Mouse (Mus musculus): ENCODE results near the gene Hc. TPM values are rescaled to one million over a fixed set of nuclear protein-coding genes. Genes with fewer than 3 reads are reported as not detected.

Gene Hc
- polyA plus RNA-seq, 1 experiment from 2014 or later: 0.32 TPM

DNA sequence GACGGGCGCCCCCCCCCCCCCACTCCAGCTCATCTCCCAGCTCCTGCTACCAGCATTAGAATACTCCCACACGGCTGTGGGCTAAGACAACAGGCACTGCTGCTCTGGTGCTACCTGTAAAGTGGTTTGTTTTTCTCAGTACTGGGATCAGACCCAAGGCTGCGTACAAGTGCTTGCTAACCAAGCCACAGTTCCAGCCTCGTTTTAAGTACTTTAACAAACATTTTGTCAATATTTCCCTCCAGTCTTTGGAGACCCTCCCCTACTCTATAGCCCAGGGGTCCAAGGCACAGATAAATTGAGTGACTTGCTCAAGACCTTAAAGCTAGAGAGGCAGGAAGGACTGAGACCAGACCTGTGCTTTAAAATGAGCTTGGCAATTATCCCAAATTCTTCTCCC is 100.8 kb downstream of the Hc start:
- Histone ChIP-seq H3K9me3 (no peaks in the 10 kb centered on the region), H3K4me3 (no peak overlapping the region), H3K4me2 (no peak overlapping the region), H3K27ac (no peak overlapping the region), H3K4me1 (peaks cover 18% of the 10 kb centered on the region), H3K27me3 (0 out of 2 replicates have a peak, but pooled peaks cover 3% of the 10 kb centered on the region), H3K36me3 (no peaks in the 10 kb centered on the region), H3K9ac (no peak overlapping the region)
- 68% methylated on average over 4 of the region's 5 CpGs for WGBS
- no peak for ATAC-seq (ENCODE audit: insufficient number of reproducible peaks, low FRiP score, low TSS enrichment, low read depth)

- 0 out of 2 replicates have a peak, but pooled peaks cover 3% of the 10 kb centered on the region for H3K27me3 ChIP-seq
- WGBS: 79% methylated on average over 7 of the region's 7 CpGs
- H3K4me2 ChIP-seq: no peak overlapping the region
- peaks cover 15% of the 10 kb centered on the region for H3K4me1 ChIP-seq
- no peak for ATAC-seq (ENCODE audit: insufficient number of reproducible peaks, low FRiP score, low TSS enrichment, low read depth)
- H3K36me3 ChIP-seq: no peaks in the 10 kb centered on the region
- no peaks in the 10 kb centered on the region for H3K9me3 ChIP-seq
- no peak overlapping the region for H3K27ac ChIP-seq
- no peak overlapping the region for H3K4me3 ChIP-seq
- H3K9ac ChIP-seq: no peak overlapping the region
These were observed 102.7 kb downstream of the Hc start for GRCm38 (mm10) chr2:34958582-34958981.

DNA sequence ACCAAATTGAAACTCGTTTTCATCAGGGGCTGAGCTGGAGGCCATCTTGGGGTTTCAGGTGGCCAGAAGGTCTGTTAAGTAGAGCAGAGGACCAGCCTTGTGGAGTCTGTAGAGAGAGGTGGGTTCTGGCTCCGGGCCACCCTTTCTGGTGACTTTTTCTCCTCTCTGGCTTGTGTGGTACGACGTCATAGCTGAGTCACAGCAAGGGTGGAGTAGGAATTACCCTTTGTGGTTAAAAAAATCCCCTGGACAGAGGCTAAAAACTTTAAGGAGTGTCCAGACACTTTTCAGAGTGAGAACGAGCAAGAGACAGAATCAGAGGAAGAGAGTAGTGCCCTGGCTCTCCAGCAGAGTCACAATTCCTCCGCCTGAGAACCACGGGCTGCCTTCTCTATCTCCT is 103.2 kb downstream of the Hc start:
- Histone ChIP-seq H3K9me3 (no peaks in the 10 kb centered on the region), H3K4me2 (no peak overlapping the region), H3K27me3 (0 out of 2 replicates have a peak, but pooled peaks cover 3% of the 10 kb centered on the region), H3K36me3 (no peaks in the 10 kb centered on the region), H3K4me3 (no peak overlapping the region), H3K9ac (no peak overlapping the region), H3K27ac (no peak overlapping the region), H3K4me1 (peaks cover 12% of the 10 kb centered on the region)
- WGBS: 65% methylated on average over 7 of the region's 7 CpGs
- no peak for ATAC-seq (ENCODE audit: insufficient number of reproducible peaks, low FRiP score, low TSS enrichment, low read depth)

- H3K36me3 ChIP-seq: no peaks in the 10 kb centered on the region
- H3K4me2 ChIP-seq: no peak overlapping the region
- no peak overlapping the region for H3K27ac ChIP-seq
- WGBS: 52% methylated on average over 1 of the region's 1 CpGs
- no peaks in the 10 kb centered on the region for H3K9me3 ChIP-seq
- H3K9ac ChIP-seq: no peak overlapping the region
- no peak for ATAC-seq (ENCODE audit: insufficient number of reproducible peaks, low FRiP score, low TSS enrichment, low read depth)
- H3K4me3 ChIP-seq: no peak overlapping the region
- H3K4me1 ChIP-seq: peaks cover 12% of the 10 kb centered on the region
- 0 out of 2 replicates have a peak, but pooled peaks cover 3% of the 10 kb centered on the region for H3K27me3 ChIP-seq
These were observed 103.8 kb downstream of the Hc start for GRCm38 (mm10) chr2:34957405-34957804.

- H3K4me2 ChIP-seq: no peak overlapping the region
- H3K36me3 ChIP-seq: no peaks in the 10 kb centered on the region
- WGBS: 57% methylated on average over 5 of the region's 5 CpGs
- ATAC-seq (ENCODE audit: insufficient number of reproducible peaks, low FRiP score, low TSS enrichment, low read depth): no peak
- H3K27ac ChIP-seq: no peak overlapping the region
- no peak overlapping the region for H3K4me3 ChIP-seq
- no peak overlapping the region for H3K9ac ChIP-seq
- H3K9me3 ChIP-seq: no peaks in the 10 kb centered on the region
- 0 out of 2 replicates have a peak, but pooled peaks cover 3% of the 10 kb centered on the region for H3K27me3 ChIP-seq
- H3K4me1 ChIP-seq: peaks cover 12% of the 10 kb centered on the region
These were observed 104.3 kb downstream of the Hc start for GRCm38 (mm10) chr2:34956941-34957340.

DNA sequence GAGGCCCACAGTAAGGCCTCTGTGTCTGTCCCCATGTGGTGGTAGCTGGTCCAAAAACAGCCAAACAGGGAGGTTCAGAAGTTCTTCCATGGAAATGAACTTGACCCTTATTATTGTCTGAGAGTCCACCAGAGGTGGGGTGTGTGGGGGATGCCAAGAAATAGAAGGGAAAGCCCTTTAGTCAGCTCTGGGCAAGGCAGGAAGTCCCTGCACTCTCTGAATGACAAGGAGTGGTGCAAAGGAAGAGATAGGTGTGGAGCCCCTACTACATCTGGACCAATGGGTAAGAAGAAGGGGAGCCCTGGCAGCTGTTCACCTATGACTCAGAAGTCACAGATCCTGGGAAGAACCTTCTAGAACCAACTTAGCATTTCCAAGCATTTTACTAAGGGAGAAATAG is 106.9 kb downstream of the Hc start:
- Histone ChIP-seq H3K36me3 (no peaks in the 10 kb centered on the region), H3K9me3 (no peaks in the 10 kb centered on the region), H3K4me1 (no peaks in the 10 kb centered on the region), H3K9ac (no peak overlapping the region), H3K27ac (no peak overlapping the region), H3K4me2 (no peak overlapping the region), H3K4me3 (no peak overlapping the region), H3K27me3 (0 out of 2 replicates have a peak, but pooled peaks cover 3% of the 10 kb centered on the region)
- no peak for ATAC-seq (ENCODE audit: insufficient number of reproducible peaks, low FRiP score, low TSS enrichment, low read depth)

DNA sequence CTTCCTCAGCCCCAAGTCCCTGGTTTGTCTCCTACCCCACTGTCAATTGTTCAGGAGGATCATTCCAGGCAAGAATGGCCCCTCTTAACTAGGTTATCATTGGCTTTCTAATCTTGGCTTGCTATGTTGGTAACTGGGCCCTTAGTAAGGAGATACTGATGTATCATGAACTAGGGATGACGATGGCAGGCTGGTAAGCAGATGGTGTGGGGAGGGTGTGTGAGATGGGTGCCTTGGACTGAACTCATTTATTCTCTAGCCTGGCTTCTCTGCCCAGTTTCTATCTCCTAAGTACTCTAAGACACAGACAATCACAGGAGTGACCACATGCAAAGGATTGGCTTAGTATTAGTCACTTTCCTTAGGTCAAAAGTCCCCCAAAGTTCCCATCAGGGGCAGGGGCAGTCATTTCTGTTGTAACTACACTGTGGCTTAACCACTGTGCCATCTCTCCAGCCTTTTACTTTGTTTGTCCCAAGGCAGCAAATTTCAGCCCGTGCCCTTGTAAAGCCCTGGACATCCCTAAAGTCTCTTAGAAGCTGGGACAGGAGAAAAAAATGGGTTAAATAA is 107.6 kb downstream of the Hc start:
- H3K9me3 ChIP-seq: no peaks in the 10 kb centered on the region
- WGBS: 85% methylated on average over 2 of the region's 2 CpGs
- 0 out of 2 replicates have a peak, but pooled peaks cover 3% of the 10 kb centered on the region for H3K27me3 ChIP-seq
- no peak overlapping the region for H3K4me3 ChIP-seq
- H3K27ac ChIP-seq: no peak overlapping the region
- ATAC-seq (ENCODE audit: insufficient number of reproducible peaks, low FRiP score, low TSS enrichment, low read depth): no peak
- H3K4me1 ChIP-seq: no peaks in the 10 kb centered on the region
- H3K9ac ChIP-seq: no peak overlapping the region
- no peaks in the 10 kb centered on the region for H3K36me3 ChIP-seq
- no peak overlapping the region for H3K4me2 ChIP-seq

GRCm38 (mm10) chr2:34953018-34953417 is 108.2 kb downstream of the Hc start:
- H3K9ac ChIP-seq: no peak overlapping the region
- no peaks in the 10 kb centered on the region for H3K36me3 ChIP-seq
- H3K9me3 ChIP-seq: no peaks in the 10 kb centered on the region
- ATAC-seq (ENCODE audit: insufficient number of reproducible peaks, low FRiP score, low TSS enrichment, low read depth): no peak
- 0 out of 2 replicates have a peak, but pooled peaks cover 3% of the 10 kb centered on the region for H3K27me3 ChIP-seq
- H3K4me2 ChIP-seq: no peak overlapping the region
- 60% methylated on average over 4 of the region's 4 CpGs for WGBS
- no peak overlapping the region for H3K27ac ChIP-seq
- H3K4me1 ChIP-seq: no peaks in the 10 kb centered on the region
- H3K4me3 ChIP-seq: no peak overlapping the region

DNA sequence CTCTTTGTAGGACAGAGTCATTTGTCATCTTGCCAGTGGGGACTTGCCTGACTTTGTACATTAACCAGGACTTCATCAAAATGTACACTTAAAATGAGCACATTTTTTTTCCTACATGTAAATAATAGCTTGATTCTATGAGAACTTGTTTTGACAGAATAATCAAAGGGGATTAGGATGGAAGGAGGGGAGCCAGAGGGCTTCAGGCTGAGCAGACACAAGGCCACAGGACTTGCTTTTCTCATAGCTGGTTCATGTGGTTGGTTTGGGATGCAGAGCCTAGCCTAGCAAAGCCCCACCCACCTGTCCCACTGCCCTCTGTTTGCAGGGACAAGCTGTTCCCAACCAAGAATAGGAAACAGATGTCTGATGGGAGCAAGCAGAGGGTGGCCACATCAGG is 109.8 kb downstream of the Hc start:
- Histone ChIP-seq H3K4me2 (no peak overlapping the region), H3K9ac (no peak overlapping the region), H3K27ac (no peak overlapping the region), H3K4me3 (no peak overlapping the region), H3K4me1 (peaks cover 7% of the 10 kb centered on the region; the same call in 1 of the 2 replicates), H3K36me3 (no peaks in the 10 kb centered on the region), H3K9me3 (no peaks in the 10 kb centered on the region), H3K27me3 (no peaks in the 10 kb centered on the region)
- no peak for ATAC-seq (ENCODE audit: insufficient number of reproducible peaks, low FRiP score, low TSS enrichment, low read depth)

DNA sequence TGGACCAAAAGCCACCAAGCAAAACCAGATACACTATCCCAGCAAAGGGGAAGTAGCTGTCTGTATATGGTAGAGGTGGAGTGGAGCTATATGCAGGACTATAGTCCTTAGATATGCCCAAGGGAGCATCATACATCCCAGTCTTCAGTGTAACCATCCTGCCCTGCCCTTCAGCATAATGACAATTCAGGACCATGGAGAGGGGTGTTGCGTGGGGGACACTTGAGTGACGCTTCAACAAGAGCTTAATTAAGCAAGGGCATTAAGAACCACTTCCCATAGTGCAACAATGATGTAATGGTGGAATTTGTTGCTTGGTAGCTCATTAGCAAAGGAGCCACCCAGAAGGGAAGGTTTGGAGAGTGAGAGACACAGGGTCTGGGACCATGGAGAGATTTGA is 112.6 kb downstream of the Hc start:
- H3K4me3 ChIP-seq: no peak overlapping the region
- H3K4me1 ChIP-seq: peaks cover 9% of the 10 kb centered on the region; the same call in 1 of the 2 replicates
- no peak overlapping the region for H3K4me2 ChIP-seq
- no peak overlapping the region for H3K9ac ChIP-seq
- H3K27ac ChIP-seq: no peak overlapping the region
- ATAC-seq (ENCODE audit: insufficient number of reproducible peaks, low FRiP score, low TSS enrichment, low read depth): no peak
- no peaks in the 10 kb centered on the region for H3K36me3 ChIP-seq
- 13% methylated on average over 2 of the region's 2 CpGs for WGBS
- no peaks in the 10 kb centered on the region for H3K9me3 ChIP-seq
- H3K27me3 ChIP-seq: 0 out of 2 replicates have a peak, but pooled peaks cover under 1% of the 10 kb centered on the region

GRCm38 (mm10) chr2:34946046-34946445 is 115.2 kb downstream of the Hc start:
- 74% methylated on average over 4 of the region's 4 CpGs for WGBS
- Histone ChIP-seq H3K27me3 (peaks cover 18% of the 10 kb centered on the region; the same call in 1 of the 2 replicates), H3K9me3 (no peaks in the 10 kb centered on the region), H3K36me3 (no peaks in the 10 kb centered on the region), H3K4me2 (no peak overlapping the region), H3K9ac (no peak overlapping the region), H3K27ac (no peak overlapping the region), H3K4me3 (no peak overlapping the region), H3K4me1 (peaks cover 16% of the 10 kb centered on the region)
- ATAC-seq (ENCODE audit: insufficient number of reproducible peaks, low FRiP score, low TSS enrichment, low read depth): no peak

GRCm38 (mm10) chr2:34945580-34945979 is 115.7 kb downstream of the Hc start:
- Histone ChIP-seq H3K4me2 (no peak overlapping the region), H3K36me3 (no peaks in the 10 kb centered on the region), H3K27ac (no peak overlapping the region), H3K4me1 (peaks cover 20% of the 10 kb centered on the region), H3K27me3 (peaks cover 18% of the 10 kb centered on the region; the same call in 1 of the 2 replicates), H3K4me3 (no peak overlapping the region), H3K9me3 (no peaks in the 10 kb centered on the region), H3K9ac (no peak overlapping the region)
- ATAC-seq (ENCODE audit: insufficient number of reproducible peaks, low FRiP score, low TSS enrichment, low read depth): no peak
- 70% methylated on average over 4 of the region's 4 CpGs for WGBS

- no peaks in the 10 kb centered on the region for H3K9me3 ChIP-seq
- no peak overlapping the region for H3K4me3 ChIP-seq
- H3K9ac ChIP-seq: no peak overlapping the region
- no peaks in the 10 kb centered on the region for H3K36me3 ChIP-seq
- no peak overlapping the region for H3K27ac ChIP-seq
- H3K4me1 ChIP-seq: peaks cover 26% of the 10 kb centered on the region
- no peak overlapping the region for H3K4me2 ChIP-seq
- ATAC-seq (ENCODE audit: insufficient number of reproducible peaks, low FRiP score, low TSS enrichment, low read depth): no peak
- peaks cover 18% of the 10 kb centered on the region; the same call in 1 of the 2 replicates for H3K27me3 ChIP-seq
- 15% methylated on average over 8 of the region's 8 CpGs for WGBS
These were observed 116.5 kb downstream of the Hc start for GRCm38 (mm10) chr2:34944761-34945160.

All from limb, embryonic 15.5 days (tissue).